Mouse (Mus musculus) cerebellum, adult 2 months (tissue): ENCODE measurements around the gene Cdan1.

Experiments used
- CTCF ChIP-seq: fragments of 200-500 bp; IDR thresholded peaks from 2 replicates; pipeline ENCODE4 v1.5.1; 2011; ENCODE audit warnings: low read depth, mild to moderate bottlenecking, control low read depth, low read length, moderate library complexity, borderline replicate concordance; ENCODE audit not compliant: insufficient read depth
- POLR2A ChIP-seq: fragments of 200-500 bp; IDR thresholded peaks from 2 replicates; pipeline ENCODE4 v1.6.1; 2011; ENCODE audit warnings: low read length, control low read depth, borderline replicate concordance; ENCODE audit not compliant: insufficient read depth

GRCm38 (mm10) chr2:120826936-120827638 is 22.8 kb downstream of the Cdan1 start:
- no peak for TF ChIP-seq POLR2A
- TF ChIP-seq CTCF: no peak
